Mouse (Mus musculus) MEL (cell line): Measurements from ENCODE around the gene Psmb6.

Experiments
- CHD2 ChIP-seq: IDR thresholded peaks from 2 replicates; pipeline ENCODE4 v1.6.1; 2011; ENCODE audit warnings: low read length, improper control_type of control experiment
- CTCF ChIP-seq, 3 experiments: IDR thresholded peaks in 2 of 3; conservative IDR thresholded peaks in 1 of 3; 2 replicates each; pipeline ENCODE4 v1.5.1; 2011 to 2012; ENCODE audit warnings: low read length in 3 of 3, low read depth in 2 of 3, mild to moderate bottlenecking in 2 of 3, improper control_type of control experiment in 1 of 3, inconsistent platforms in 1 of 3, mixed read lengths in 1 of 3, moderate library complexity in 1 of 3; ENCODE audit not compliant: control insufficient read depth in 1 of 3, insufficient read depth in 1 of 3, poor library complexity in 1 of 3, severe bottlenecking in 1 of 3
- ELF1 ChIP-seq: IDR thresholded peaks from 2 replicates; pipeline ENCODE4 v1.6.1; 2014; ENCODE audit warnings: low read depth, mild to moderate bottlenecking, inconsistent platforms, low read length, improper control_type of control experiment, moderate library complexity
- EP300 ChIP-seq, 2 experiments: IDR thresholded peaks; 2 replicates each; pipeline ENCODE4 v1.6.1; 2011; ENCODE audit warnings: improper control_type of control experiment in 2 of 2, low read length in 2 of 2, low read depth in 1 of 2, mild to moderate bottlenecking in 1 of 2
- MXI1 ChIP-seq: IDR thresholded peaks from 2 replicates; pipeline ENCODE4 v1.6.1; 2011; ENCODE audit warnings: mild to moderate bottlenecking, low read depth, low read length, improper control_type of control experiment
- POLR2A ChIP-seq, 2 experiments: IDR thresholded peaks; 2 replicates each; pipeline ENCODE4 v1.6.1; 2011 to 2012; ENCODE audit warnings: low read length in 2 of 2, mild to moderate bottlenecking in 2 of 2, control low read depth in 1 of 2, improper control_type of control experiment in 1 of 2, low read depth in 1 of 2, moderate library complexity in 1 of 2; ENCODE audit not compliant: control insufficient read depth in 1 of 2, insufficient read depth in 1 of 2, poor library complexity in 1 of 2
- POLR2AphosphoS2 ChIP-seq: IDR thresholded peaks from 2 replicates; pipeline ENCODE4 v1.6.1; 2011; ENCODE audit warnings: low read length, improper control_type of control experiment
- TCF12 ChIP-seq: IDR thresholded peaks from 2 replicates; pipeline ENCODE4 v1.6.1; 2014; ENCODE audit warnings: low read depth, mild to moderate bottlenecking, inconsistent platforms, low read length, improper control_type of control experiment, moderate library complexity
- UBTF ChIP-seq: IDR thresholded peaks from 2 replicates; pipeline ENCODE4 v1.6.1; 2012; ENCODE audit warnings: low read depth, mild to moderate bottlenecking, inconsistent platforms, low read length, improper control_type of control experiment, moderate library complexity, borderline replicate concordance; ENCODE audit not compliant: insufficient read depth
- USF2 ChIP-seq, 2 experiments: IDR thresholded peaks; 2 replicates each; pipeline ENCODE4 v1.6.1; 2011 to 2012; ENCODE audit warnings: improper control_type of control experiment in 2 of 2, low read length in 2 of 2, borderline replicate concordance in 1 of 2, inconsistent platforms in 1 of 2, low read depth in 1 of 2, mild to moderate bottlenecking in 1 of 2; ENCODE audit not compliant: insufficient read depth in 1 of 2
- ZNF384 ChIP-seq: IDR thresholded peaks from 2 replicates; pipeline ENCODE4 v1.6.1; 2012; ENCODE audit warnings: low read depth, mild to moderate bottlenecking, inconsistent platforms, low read length, improper control_type of control experiment

- no peak for TF ChIP-seq ELF1
- TF ChIP-seq UBTF, result no peak
- TF ChIP-seq POLR2AphosphoS2, result no peak
- TF ChIP-seq TCF12, result no peak
- TF ChIP-seq ZNF384, result no peak
- TF ChIP-seq EP300 (IDR thresholded peaks at IDR 0.05; ENCODE audit: low read depth in 1 of 2, low read length in 2 of 2), result no peak
- no peak for TF ChIP-seq MXI1
- TF ChIP-seq USF2 (IDR thresholded peaks at IDR 0.05; ENCODE audit: borderline replicate concordance in 1 of 2, insufficient read depth in 1 of 2, low read depth in 1 of 2, low read length in 2 of 2), result no peak
- no peak for TF ChIP-seq CHD2
- no peak for TF ChIP-seq CTCF (IDR thresholded peaks at IDR 0.05 in 2 of 3, conservative IDR thresholded peaks at IDR 0.05 in 1 of 3; ENCODE audit: control insufficient read depth in 1 of 3, insufficient read depth in 1 of 3, low read depth in 2 of 3, low read length in 3 of 3, poor library complexity in 1 of 3, severe bottlenecking in 1 of 3)
- TF ChIP-seq POLR2A (IDR thresholded peaks at IDR 0.05; ENCODE audit: control insufficient read depth in 1 of 2, insufficient read depth in 1 of 2, low read depth in 1 of 2, low read length in 2 of 2, poor library complexity in 1 of 2), result no peak
Measured at GRCm38 (mm10) chr11:70553940-70554339, 28.8 kb downstream of the Psmb6 start.
